Mouse (Mus musculus): ENCODE results near the gene Tnnt3.
A peak's percentile ranks its signal among the peaks of the same experiment; 100 is the strongest.

Gene Tnnt3

GRCm38 (mm10) chr7:142509518-142509917 lies 10.9 kb downstream of the Tnnt3 start:
- peak in 1 of 2 experiments; percentile 30 for DNase-seq

- peak; percentile 48 to 55 for DNase-seq
These were observed 11.6 kb downstream of the Tnnt3 start for GRCm38 (mm10) chr7:142510021-142510777.

- DNase-seq, result no peak
These were observed 15.4 kb downstream of the Tnnt3 start for GRCm38 (mm10) chr7:142514048-142514447.

- DNase-seq, result no peak
These were observed 17.8 kb downstream of the Tnnt3 start for GRCm38 (mm10) chr7:142516221-142516978.

DNA sequence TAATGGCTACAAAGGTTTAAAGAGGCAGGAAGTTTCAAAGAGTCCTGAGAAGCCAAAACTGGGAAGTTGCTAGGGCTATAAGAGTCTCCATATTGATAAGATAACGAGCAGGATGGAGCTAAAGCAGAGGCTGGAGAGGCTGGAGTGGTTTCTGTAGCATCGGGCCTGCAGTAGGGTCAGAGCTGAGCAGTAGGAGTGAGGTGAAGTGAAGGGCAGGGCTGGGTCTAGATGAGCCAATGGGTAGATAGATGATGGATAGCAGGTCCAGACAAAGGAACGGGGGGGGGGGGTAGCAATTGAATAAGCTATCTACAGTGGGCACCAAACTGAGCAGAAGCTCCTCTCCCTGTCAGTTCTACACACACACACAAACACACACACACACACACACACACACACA lies 18.9 kb downstream of the Tnnt3 start:
- no peak for DNase-seq

- no peak for DNase-seq
These were observed 21.7 kb downstream of the Tnnt3 start for GRCm38 (mm10) chr7:142520331-142520730.

DNA sequence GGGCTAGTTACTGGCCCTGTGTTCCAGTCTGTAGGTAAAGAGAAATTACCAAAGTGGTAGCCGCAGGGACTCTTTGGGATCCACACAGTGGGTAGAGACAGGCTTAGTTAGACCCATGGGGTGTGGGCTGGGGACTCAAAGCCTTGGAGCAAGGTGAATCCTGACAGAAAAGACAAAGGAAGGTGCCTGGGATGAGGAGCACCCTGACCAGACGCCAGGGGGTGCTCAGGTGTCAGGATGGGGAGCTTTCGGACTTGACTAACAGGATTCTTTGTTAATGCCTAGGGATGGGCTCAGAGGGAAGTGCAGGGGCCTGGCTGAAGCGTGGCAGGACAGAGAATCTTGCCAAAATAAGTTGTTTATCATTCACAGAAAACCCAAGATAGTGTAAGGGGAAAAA lies 23.7 kb downstream of the Tnnt3 start:
- peak; percentile 40 to 48 for DNase-seq

DNA sequence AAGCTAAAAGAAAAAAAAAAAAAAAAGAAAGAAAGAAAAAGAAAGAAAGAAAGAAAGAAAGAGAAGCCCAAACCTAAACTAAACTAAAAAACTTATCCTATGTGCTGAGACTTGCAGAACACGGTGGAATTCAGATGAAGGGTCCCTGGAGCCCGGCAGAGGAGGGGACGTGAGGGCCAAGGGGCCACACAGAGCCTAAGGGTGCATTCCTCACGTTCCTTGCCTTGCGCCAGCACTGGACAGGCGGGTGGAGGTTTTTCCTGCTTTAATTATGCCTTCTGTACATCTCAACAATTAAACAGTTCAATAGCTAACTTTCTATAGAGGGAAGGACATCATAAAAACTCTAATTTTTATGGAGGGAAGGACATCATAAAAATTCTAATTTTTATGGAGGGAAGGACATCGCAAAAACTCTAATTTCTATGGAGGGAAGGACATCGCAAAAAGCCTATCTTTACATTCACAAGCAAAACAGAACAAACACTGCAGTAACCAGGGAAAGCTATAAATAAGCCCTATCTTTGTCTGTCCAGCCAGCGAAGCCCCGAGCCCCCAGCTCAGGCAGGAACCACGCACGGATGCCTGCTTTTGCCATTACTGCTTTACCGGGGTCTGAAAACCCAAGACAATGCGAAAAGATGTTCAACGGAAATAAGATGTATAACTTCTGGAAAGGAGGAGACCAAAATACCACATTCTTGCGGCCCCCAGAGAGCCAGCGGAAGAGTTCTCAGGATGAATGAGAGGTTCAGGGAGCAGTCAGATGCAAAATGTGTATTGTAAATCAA lies 24.8 kb downstream of the Tnnt3 start:
- no peak for DNase-seq

DNA sequence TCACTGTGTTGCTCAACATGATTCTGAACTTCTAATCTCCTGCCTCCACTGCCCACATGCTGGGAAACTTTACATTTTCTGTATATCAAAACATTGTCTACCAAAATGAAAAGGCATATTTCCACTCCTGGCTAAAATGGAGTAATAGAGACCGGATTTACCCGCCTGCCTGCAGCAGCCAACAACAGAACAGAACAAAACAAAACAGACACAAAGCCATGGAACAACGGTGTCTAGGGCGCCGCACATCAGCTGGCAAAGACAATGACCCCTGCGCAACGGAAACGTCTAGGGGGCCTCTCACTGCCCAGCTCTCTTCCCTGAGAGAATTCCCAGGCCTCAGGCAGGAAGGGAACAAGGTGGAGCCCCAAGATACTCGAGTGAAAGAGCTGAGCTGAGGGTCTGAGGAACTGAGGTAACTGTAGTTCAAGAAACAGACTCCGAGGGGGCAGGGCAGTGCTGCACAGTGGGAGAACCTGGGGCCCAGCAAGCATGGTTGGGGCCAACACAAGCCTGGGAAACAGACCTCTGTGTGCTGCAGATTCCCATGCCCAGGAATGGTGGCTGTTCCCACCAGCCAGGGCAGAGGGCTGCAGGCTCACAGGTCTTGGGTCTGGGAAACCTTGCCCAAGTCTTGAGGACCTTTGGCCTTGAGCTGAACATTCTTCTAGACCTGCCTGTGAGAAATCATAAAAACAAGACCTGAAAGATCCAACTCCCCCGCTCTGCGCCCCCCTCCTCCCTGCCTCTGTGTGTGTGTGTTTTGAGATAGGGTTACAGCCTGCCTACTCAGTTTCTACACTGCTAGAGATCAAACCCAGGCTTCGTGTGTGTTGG lies 26.9 kb downstream of the Tnnt3 start:
- no peak for DNase-seq

GRCm38 (mm10) chr7:142529350-142529749 lies 30.7 kb downstream of the Tnnt3 start:
- DNase-seq, result no peak

GRCm38 (mm10) chr7:142531973-142532521 lies 33.4 kb downstream of the Tnnt3 start:
- DNase-seq, result no peak

DNA sequence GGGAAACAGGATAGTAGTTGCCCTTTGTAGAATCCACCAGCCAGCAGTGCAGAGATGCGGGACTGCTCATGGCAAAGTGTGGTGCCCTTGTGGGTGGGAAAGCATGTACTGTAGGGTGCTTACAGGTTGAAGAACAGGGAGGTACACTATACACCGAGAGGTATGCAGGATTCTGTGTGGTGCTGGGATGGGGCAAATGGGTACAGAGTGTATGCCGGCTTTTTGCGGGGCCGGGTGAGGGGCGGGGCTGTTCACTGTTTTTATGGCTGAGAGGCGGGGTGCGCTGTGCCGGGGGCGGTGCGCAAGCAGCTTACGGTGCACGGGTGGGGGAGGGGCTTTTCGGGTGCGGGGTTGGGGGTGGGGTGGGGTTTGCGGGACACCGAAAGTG lies 34.0 kb downstream of the Tnnt3 start, which contains the start of gene Mrpl23:
TSS of gene Mrpl23 (plus strand) at position 16 of the 388 bp plus-strand sequence.
- no peak for DNase-seq

DNA sequence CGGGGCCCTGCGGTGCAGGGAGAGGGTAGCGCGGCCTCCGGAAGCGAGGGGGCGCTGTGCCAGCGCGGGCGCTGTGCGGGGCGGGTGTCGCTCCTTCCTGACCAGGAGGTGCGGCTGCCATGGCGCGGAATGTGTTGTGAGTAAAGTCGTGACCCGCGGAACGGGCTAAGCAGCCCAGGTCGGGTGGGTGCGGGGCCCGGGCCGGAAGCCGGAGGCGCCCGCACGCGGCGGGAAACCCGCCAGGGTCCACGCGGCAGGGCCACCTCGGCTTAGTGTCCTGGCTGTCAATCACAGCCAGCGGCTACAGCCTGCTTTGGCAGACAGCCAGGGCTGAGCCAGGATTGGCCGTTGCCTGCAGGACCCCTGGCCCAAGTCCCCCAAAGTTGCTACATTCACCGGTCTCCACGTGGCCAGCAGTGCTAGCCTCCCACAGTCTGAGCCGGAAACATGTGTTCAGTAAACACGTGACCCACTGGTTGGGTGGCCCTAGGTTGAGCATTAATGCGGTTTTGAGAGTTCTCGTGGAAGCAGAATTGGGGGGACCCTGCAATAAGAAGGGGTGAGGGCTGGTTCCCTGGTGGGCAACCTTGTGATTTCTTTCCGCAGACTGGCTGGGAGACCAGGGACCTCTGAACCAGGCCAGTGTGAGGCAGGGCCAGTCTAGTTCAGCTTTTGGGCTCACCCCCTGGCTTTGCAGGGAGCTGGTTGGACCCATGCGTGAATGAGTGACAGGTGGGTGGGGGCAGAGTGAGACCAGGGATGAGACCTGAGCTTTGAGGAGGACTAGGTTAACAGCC lies 34.6 kb downstream of the Tnnt3 start:
- DNase-seq, result peak; percentile 96 to 98

DNA sequence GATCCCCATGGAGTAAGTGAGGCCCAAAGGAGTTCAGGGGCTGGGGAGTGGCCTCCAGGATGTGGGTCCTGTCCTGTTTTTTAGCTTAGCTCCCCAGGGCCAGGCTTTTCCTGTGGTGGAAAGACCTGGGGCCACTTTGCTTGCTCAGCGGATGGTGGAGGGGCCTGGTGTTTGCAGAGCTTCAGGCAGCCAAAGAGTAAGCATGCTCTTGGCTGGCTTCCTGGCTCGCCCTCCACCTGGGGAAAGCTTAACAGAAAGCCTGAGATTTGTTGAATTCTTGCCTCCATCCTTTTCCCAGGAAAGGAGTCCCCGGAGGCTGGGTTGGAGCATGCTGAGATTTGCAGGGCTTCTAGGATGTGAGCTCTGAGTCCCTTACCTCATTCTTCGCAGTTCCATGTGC lies 36.5 kb downstream of the Tnnt3 start:
- no peak for DNase-seq

DNA sequence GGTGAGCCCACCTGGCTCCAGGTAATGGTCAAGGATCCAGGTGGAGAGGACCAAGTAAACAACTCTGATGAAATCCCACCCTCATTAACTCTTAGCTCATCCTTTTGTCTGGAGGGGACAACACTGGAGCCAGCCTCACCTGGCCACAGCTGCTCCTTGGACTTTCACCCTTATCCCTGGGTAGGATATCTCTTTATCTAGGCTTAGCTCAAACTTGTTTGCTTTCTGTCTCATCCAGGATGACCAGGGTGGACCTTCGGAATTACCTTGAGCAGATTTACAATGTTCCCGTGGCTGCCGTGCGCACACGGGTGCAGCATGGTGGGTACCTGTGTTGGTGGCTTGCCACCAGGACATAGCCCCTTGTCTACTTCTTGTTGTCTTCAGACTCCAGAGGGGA lies 37.2 kb downstream of the Tnnt3 start:
- no peak for DNase-seq

- no peak for DNase-seq
These were observed 38.5 kb downstream of the Tnnt3 start for GRCm38 (mm10) chr7:142537181-142537580.

DNA sequence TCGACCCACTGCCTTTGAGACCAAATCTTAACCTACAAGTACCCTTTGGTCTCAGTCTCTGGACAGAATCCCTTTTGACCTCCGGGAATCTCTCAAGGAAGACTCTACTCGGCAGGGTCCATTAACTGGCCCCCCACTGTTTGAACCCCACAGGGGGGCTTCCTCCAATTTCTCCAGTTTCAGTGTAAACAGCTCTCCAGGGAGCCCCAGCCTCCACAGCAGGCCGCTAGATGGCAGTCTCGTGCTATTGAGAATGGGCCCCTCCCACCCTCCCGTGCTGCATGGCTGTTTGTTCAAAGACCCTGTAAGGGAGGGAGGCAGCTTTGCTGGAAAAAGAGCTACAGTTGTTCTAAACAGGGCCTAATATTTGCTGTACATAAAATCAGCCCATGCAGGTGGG lies 39.2 kb downstream of the Tnnt3 start:
- DNase-seq, result peak; percentile 88 to 90

DNA sequence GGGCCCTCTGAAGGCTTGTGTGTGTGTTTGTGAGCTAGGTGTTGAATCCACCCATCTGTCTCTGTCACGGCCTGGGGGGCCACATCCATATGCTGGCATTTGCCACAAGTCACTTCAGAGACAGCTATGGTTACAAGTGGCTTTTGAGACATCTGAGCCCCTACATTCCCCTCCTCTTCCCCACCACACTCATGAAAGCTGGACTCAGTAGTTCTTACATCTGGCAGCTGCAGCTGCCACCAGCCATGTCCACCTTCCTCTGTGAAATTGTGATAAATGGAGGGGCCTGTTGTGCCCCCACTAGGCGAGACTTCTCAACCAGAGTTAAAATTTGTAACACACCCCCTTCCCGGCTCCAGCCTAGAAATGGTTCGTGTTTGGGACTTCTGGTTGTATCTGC lies 39.7 kb downstream of the Tnnt3 start:
- no peak for DNase-seq

- no peak for DNase-seq
These were observed 40.1 kb downstream of the Tnnt3 start for GRCm38 (mm10) chr7:142538766-142539165.

- no peak for DNase-seq
These were observed 41.2 kb downstream of the Tnnt3 start for GRCm38 (mm10) chr7:142539828-142540227.

- no peak for DNase-seq
These were observed 44.2 kb downstream of the Tnnt3 start for GRCm38 (mm10) chr7:142542771-142543303.
